Mouse (Mus musculus): Measurements from ENCODE around the gene Tagln2. TPM values are rescaled to one million over a fixed set of nuclear protein-coding genes. Genes with fewer than 3 reads are reported as not detected.

Tagln2 gene
- 10 to 100 TPM in 3 of 4 experiments, 1 to 10 TPM in 1; 9.0 to 14.8 (median 10.9) TPM for total RNA-seq (2022)

GRCm38 (mm10) chr1:172499765-172500441, at the start of gene Tagln2:
TSS of gene Tagln2 (plus strand) at chr1:172500047.
- DNase-seq (ENCODE audit: low spot score in 2 of 2), result peak; percentile 74 to 76

GRCm38 (mm10) chr1:172450226-172450625, 49.6 kb upstream of the Tagln2 start:
- no peak for DNase-seq (ENCODE audit: low spot score in 2 of 2)

GRCm38 (mm10) chr1:172450848-172451470, 48.9 kb upstream of the Tagln2 start:
- no peak for DNase-seq (ENCODE audit: low spot score in 2 of 2)

- DNase-seq (ENCODE audit: low spot score in 2 of 2), result no peak
Measured at GRCm38 (mm10) chr1:172452911-172453310, 46.9 kb upstream of the Tagln2 start.

GRCm38 (mm10) chr1:172453810-172454209, 46.0 kb upstream of the Tagln2 start:
- no peak for DNase-seq (ENCODE audit: low spot score in 2 of 2)

GRCm38 (mm10) chr1:172455416-172455815, 44.4 kb upstream of the Tagln2 start:
- no peak for DNase-seq (ENCODE audit: low spot score in 2 of 2)

- peak; percentile 8 to 14 for DNase-seq (ENCODE audit: low spot score in 2 of 2)
Measured at GRCm38 (mm10) chr1:172456001-172456677, 43.7 kb upstream of the Tagln2 start.

GRCm38 (mm10) chr1:172457196-172457595, 42.7 kb upstream of the Tagln2 start:
- DNase-seq (ENCODE audit: low spot score in 2 of 2), result no peak

- DNase-seq (ENCODE audit: low spot score in 2 of 2), result no peak
Measured at GRCm38 (mm10) chr1:172458041-172458440, 41.8 kb upstream of the Tagln2 start.

GRCm38 (mm10) chr1:172461602-172462001, 38.2 kb upstream of the Tagln2 start:
- DNase-seq (ENCODE audit: low spot score in 2 of 2), result no peak

GRCm38 (mm10) chr1:172462534-172462933, 37.3 kb upstream of the Tagln2 start:
- DNase-seq (ENCODE audit: low spot score in 2 of 2), result no peak

- no peak for DNase-seq (ENCODE audit: low spot score in 2 of 2)
Measured at GRCm38 (mm10) chr1:172463387-172464333, 36.2 kb upstream of the Tagln2 start.

GRCm38 (mm10) chr1:172468301-172468877, 31.5 kb upstream of the Tagln2 start:
- DNase-seq (ENCODE audit: low spot score in 2 of 2), result no peak

- DNase-seq (ENCODE audit: low spot score in 2 of 2), result no peak
Measured at GRCm38 (mm10) chr1:172469373-172469772, 30.5 kb upstream of the Tagln2 start.

GRCm38 (mm10) chr1:172469810-172470448, 29.9 kb upstream of the Tagln2 start:
- no peak for DNase-seq (ENCODE audit: low spot score in 2 of 2)

- no peak for DNase-seq (ENCODE audit: low spot score in 2 of 2)
Measured at GRCm38 (mm10) chr1:172472909-172473308, 26.9 kb upstream of the Tagln2 start.

GRCm38 (mm10) chr1:172474196-172474595, 25.7 kb upstream of the Tagln2 start:
- DNase-seq (ENCODE audit: low spot score in 2 of 2), result no peak

GRCm38 (mm10) chr1:172475054-172475741, 24.6 kb upstream of the Tagln2 start, which contains the start of gene Slamf9:
TSS of gene Slamf9 (plus strand) at chr1:172475358.
- DNase-seq (ENCODE audit: low spot score in 2 of 2), result no peak

- no peak for DNase-seq (ENCODE audit: low spot score in 2 of 2)
Measured at GRCm38 (mm10) chr1:172478020-172478419, 21.8 kb upstream of the Tagln2 start.

GRCm38 (mm10) chr1:172480376-172480775, 19.5 kb upstream of the Tagln2 start:
- DNase-seq (ENCODE audit: low spot score in 2 of 2), result no peak
